Mouse (Mus musculus): Measurements from ENCODE around the gene Ripk4. TPM values are rescaled to one million over a fixed set of nuclear protein-coding genes. Genes with fewer than 3 reads are reported as not detected.

Ripk4 gene
- total and polyA plus RNA-seq, 3 experiments = not detected

- no peak for TF ChIP-seq CHD2 (IDR thresholded peaks at IDR 0.05; ENCODE audit: low read length)
- peak; percentile 74; the same call in 1 of the 2 replicates for TF ChIP-seq ETS1 (IDR thresholded peaks at IDR 0.05; ENCODE audit: low read depth, low read length)
- H3K79me2 ChIP-seq (ENCODE audit: control insufficient read depth, insufficient read depth, low read length, poor library complexity) = no peaks in the 10 kb centered on the region
- no peak overlapping the region for H3K4me3 ChIP-seq (ENCODE audit: control insufficient read depth in 1 of 2, insufficient read depth in 1 of 2, low read depth in 2 of 2, low read length in 2 of 2)
- H3K27me3 ChIP-seq (ENCODE audit: control insufficient read depth in 1 of 2, insufficient read depth in 2 of 2, low read length in 2 of 2) = no peaks in the 10 kb centered on the region
- no peaks in the 10 kb centered on the region for H3K9me3 ChIP-seq (replicated peaks; ENCODE audit: insufficient read depth, low read length)
- no peak overlapping the region for H3K9ac ChIP-seq (ENCODE audit: control insufficient read depth, low read depth, low read length, poor library complexity, severe bottlenecking)
- peak; percentile 90 for DNase-seq (ENCODE audit: low read depth, low spot score)
- peaks cover 27 to 30% of the 10 kb centered on the region in 2 experiments for H3K4me1 ChIP-seq (ENCODE audit: control insufficient read depth in 1 of 2, insufficient read depth in 2 of 2, low read length in 2 of 2)
- H3K27ac ChIP-seq (ENCODE audit: control insufficient read depth, low read depth, low read length) = peak overlapping the region; percentile 95
- peaks cover 7 to 36% of the 10 kb centered on the region in 2 experiments for H3K36me3 ChIP-seq (ENCODE audit: control insufficient read depth in 1 of 2, insufficient read depth in 2 of 2, low read length in 2 of 2)
These were observed 33.6 kb upstream of the Ripk4 start for GRCm38 (mm10) chr16:97797212-97797611.

GRCm38 (mm10) chr16:97794256-97794655 is 30.7 kb upstream of the Ripk4 start:
- no peaks in the 10 kb centered on the region for H3K9me3 ChIP-seq (replicated peaks; ENCODE audit: insufficient read depth, low read length)
- no peaks in the 10 kb centered on the region for H3K27me3 ChIP-seq (ENCODE audit: control insufficient read depth in 1 of 2, insufficient read depth in 2 of 2, low read length in 2 of 2)
- peaks cover 25 to 28% of the 10 kb centered on the region in 2 experiments for H3K4me1 ChIP-seq (ENCODE audit: control insufficient read depth in 1 of 2, insufficient read depth in 2 of 2, low read length in 2 of 2)
- H3K9ac ChIP-seq (ENCODE audit: control insufficient read depth, low read depth, low read length, poor library complexity, severe bottlenecking) = no peak overlapping the region
- H3K79me2 ChIP-seq (ENCODE audit: control insufficient read depth, insufficient read depth, low read length, poor library complexity) = no peaks in the 10 kb centered on the region
- H3K36me3 ChIP-seq (ENCODE audit: control insufficient read depth in 1 of 2, insufficient read depth in 2 of 2, low read length in 2 of 2) = peaks cover 2 to 30% of the 10 kb centered on the region in 2 experiments
- H3K27ac ChIP-seq (ENCODE audit: control insufficient read depth, low read depth, low read length) = no peak overlapping the region
- TF ChIP-seq USF2 (IDR thresholded peaks at IDR 0.05; ENCODE audit: borderline replicate concordance in 1 of 2, insufficient read depth in 1 of 2, low read depth in 1 of 2, low read length in 2 of 2) = no peak
- no peak for TF ChIP-seq ZC3H11A (IDR thresholded peaks at IDR 0.05; ENCODE audit: low read depth, low read length)
- no peak for TF ChIP-seq SIN3A (IDR thresholded peaks at IDR 0.05; ENCODE audit: low read length)
- no peak for TF ChIP-seq ETS1 (IDR thresholded peaks at IDR 0.05; ENCODE audit: low read depth, low read length)
- TF ChIP-seq UBTF (IDR thresholded peaks at IDR 0.05; ENCODE audit: borderline replicate concordance, insufficient read depth, low read depth, low read length) = no peak
- H3K4me3 ChIP-seq (ENCODE audit: control insufficient read depth in 1 of 2, insufficient read depth in 1 of 2, low read depth in 2 of 2, low read length in 2 of 2) = no peak overlapping the region
- DNase-seq (ENCODE audit: low read depth, low spot score) = no peak

GRCm38 (mm10) chr16:97783057-97783456 is 19.5 kb upstream of the Ripk4 start:
- no peak for DNase-seq (ENCODE audit: low read depth, low spot score)
- no peaks in the 10 kb centered on the region for H3K27me3 ChIP-seq (ENCODE audit: control insufficient read depth in 1 of 2, insufficient read depth in 2 of 2, low read length in 2 of 2)
- no peaks in the 10 kb centered on the region for H3K9me3 ChIP-seq (replicated peaks; ENCODE audit: insufficient read depth, low read length)
- H3K79me2 ChIP-seq (ENCODE audit: control insufficient read depth, insufficient read depth, low read length, poor library complexity) = no peaks in the 10 kb centered on the region
- no peak for TF ChIP-seq SMC3 (IDR thresholded peaks at IDR 0.05; ENCODE audit: low read depth, low read length)
- no peak for TF ChIP-seq MYC (IDR thresholded peaks at IDR 0.05; ENCODE audit: low read depth, low read length)
- TF ChIP-seq HCFC1 (IDR thresholded peaks at IDR 0.05; ENCODE audit: low read depth, low read length) = no peak
- no peak for TF ChIP-seq SIN3A (IDR thresholded peaks at IDR 0.05; ENCODE audit: low read length)
- TF ChIP-seq GABPA (IDR thresholded peaks at IDR 0.05; ENCODE audit: low read depth, low read length) = no peak
- TF ChIP-seq POLR2AphosphoS2 (IDR thresholded peaks at IDR 0.05; ENCODE audit: low read length) = no peak
- TF ChIP-seq ZNF384 (IDR thresholded peaks at IDR 0.05; ENCODE audit: low read depth, low read length) = no peak
- no peak for TF ChIP-seq TCF12 (IDR thresholded peaks at IDR 0.05; ENCODE audit: low read depth, low read length)
- no peak for TF ChIP-seq TBP (IDR thresholded peaks at IDR 0.05; ENCODE audit: low read depth, low read length)
- no peak for TF ChIP-seq GATA1 (IDR thresholded peaks at IDR 0.05; ENCODE audit: low read depth, low read length)
- H3K27ac ChIP-seq (ENCODE audit: control insufficient read depth, low read depth, low read length) = no peak overlapping the region
- H3K4me1 ChIP-seq (ENCODE audit: control insufficient read depth in 1 of 2, insufficient read depth in 2 of 2, low read length in 2 of 2) = no peaks in the 10 kb centered on the region
- no peak overlapping the region for H3K4me3 ChIP-seq (ENCODE audit: control insufficient read depth in 1 of 2, insufficient read depth in 1 of 2, low read depth in 2 of 2, low read length in 2 of 2)
- H3K9ac ChIP-seq (ENCODE audit: control insufficient read depth, low read depth, low read length, poor library complexity, severe bottlenecking) = no peak overlapping the region
- no peaks in the 10 kb centered on the region for H3K36me3 ChIP-seq (ENCODE audit: control insufficient read depth in 1 of 2, insufficient read depth in 2 of 2, low read length in 2 of 2)
